Mouse (Mus musculus): ENCODE results near the gene Inafm2.

Gene Inafm2

GRCm38 (mm10) chr2:118783093-118783492 is 37.5 kb downstream of the Inafm2 start:
- peak; percentile 53 for DNase-seq (ENCODE audit: low spot score)

- no peak for DNase-seq (ENCODE audit: low spot score)
These were observed 38.1 kb downstream of the Inafm2 start for GRCm38 (mm10) chr2:118783663-118784062.

- DNase-seq (ENCODE audit: low spot score), result no peak
These were observed 41.0 kb downstream of the Inafm2 start for GRCm38 (mm10) chr2:118786525-118786924.

- no peak for DNase-seq (ENCODE audit: low spot score)
These were observed 43.9 kb downstream of the Inafm2 start for GRCm38 (mm10) chr2:118789501-118789900.

GRCm38 (mm10) chr2:118790221-118790550 is 44.6 kb downstream of the Inafm2 start:
- DNase-seq (ENCODE audit: low spot score), result no peak

- peak; percentile 90 for DNase-seq (ENCODE audit: low spot score)
These were observed 45.3 kb downstream of the Inafm2 start for GRCm38 (mm10) chr2:118790551-118791525.

GRCm38 (mm10) chr2:118791591-118792258 is 46.2 kb downstream of the Inafm2 start:
- no peak for DNase-seq (ENCODE audit: low spot score)

- no peak for DNase-seq (ENCODE audit: low spot score)
These were observed 46.7 kb downstream of the Inafm2 start for GRCm38 (mm10) chr2:118792259-118792613.

GRCm38 (mm10) chr2:118793636-118794035 is 48.1 kb downstream of the Inafm2 start:
- DNase-seq (ENCODE audit: low spot score), result no peak

Measured in MN1 (cell line).